Mouse (Mus musculus): ENCODE data around the gene Sema4b. TPM values are rescaled to one million over a fixed set of nuclear protein-coding genes. Genes with fewer than 3 reads are reported as not detected.

Sema4b gene
- polyA plus RNA-seq, 1 experiment from 2014 or later, result 19.7 TPM

- no peak for DNase-seq (ENCODE audit: low spot score)
- Histone ChIP-seq H3K9ac (no peak overlapping the region), H3K36me3 (replicated peaks; ENCODE audit: control insufficient read depth, insufficient read depth) (no peaks in the 10 kb centered on the region), H3K9me3 (ENCODE audit: control insufficient read depth, low read length) (no peaks in the 10 kb centered on the region), H3K27me3 (ENCODE audit: control insufficient read depth, insufficient read depth, low read length) (no peaks in the 10 kb centered on the region), H3K4me1 (replicated peaks; ENCODE audit: control insufficient read depth, insufficient read depth, low read length) (peaks cover 26% of the 10 kb centered on the region), H3K4me2 (replicated peaks) (no peak overlapping the region), H3K4me3 (replicated peaks; ENCODE audit: low read length) (no peak overlapping the region), H3K27ac (no peak overlapping the region)
- no peak for ATAC-seq (ENCODE audit: low FRiP score)
- WGBS, result 86% methylated on average over 1 of the region's 1 CpGs
These were observed 3.2 kb upstream of the Sema4b start for GRCm38 (mm10) chr7:80183466-80183865.

- ATAC-seq (ENCODE audit: low FRiP score), result no peak
- H3K9ac ChIP-seq, result no peak overlapping the region
- WGBS, result 35% methylated on average over 5 of the region's 5 CpGs
These were observed 2.7 kb upstream of the Sema4b start for GRCm38 (mm10) chr7:80183969-80184368.

GRCm38 (mm10) chr7:80184551-80184950, 2.1 kb upstream of the Sema4b start:
- WGBS, result 40% methylated on average over 4 of the region's 4 CpGs
- H3K9me3 ChIP-seq (ENCODE audit: control insufficient read depth, low read length), result no peaks in the 10 kb centered on the region
- no peak for DNase-seq (ENCODE audit: low spot score)
- no peak overlapping the region for H3K4me3 ChIP-seq (replicated peaks; ENCODE audit: low read length)
- H3K4me2 ChIP-seq (replicated peaks), result no peak overlapping the region
- H3K36me3 ChIP-seq (replicated peaks; ENCODE audit: control insufficient read depth, insufficient read depth), result no peaks in the 10 kb centered on the region
- no peak overlapping the region for H3K9ac ChIP-seq
- peaks cover 37% of the 10 kb centered on the region for H3K4me1 ChIP-seq (replicated peaks; ENCODE audit: control insufficient read depth, insufficient read depth, low read length)
- ATAC-seq (ENCODE audit: low FRiP score), result no peak
- H3K27ac ChIP-seq, result no peak overlapping the region
- H3K27me3 ChIP-seq (ENCODE audit: control insufficient read depth, insufficient read depth, low read length), result no peaks in the 10 kb centered on the region

More at GRCm38 (mm10) chr7:80183969-80184368, 2.7 kb upstream of the Sema4b start:
- Histone ChIP-seq H3K27ac (no peak overlapping the region), H3K4me2 (replicated peaks) (no peak overlapping the region), H3K27me3 (ENCODE audit: control insufficient read depth, insufficient read depth, low read length) (no peaks in the 10 kb centered on the region), H3K9me3 (ENCODE audit: control insufficient read depth, low read length) (no peaks in the 10 kb centered on the region), H3K4me1 (replicated peaks; ENCODE audit: control insufficient read depth, insufficient read depth, low read length) (peaks cover 31% of the 10 kb centered on the region), H3K36me3 (replicated peaks; ENCODE audit: control insufficient read depth, insufficient read depth) (no peaks in the 10 kb centered on the region), H3K4me3 (replicated peaks; ENCODE audit: low read length) (no peak overlapping the region)
- DNase-seq (ENCODE audit: low spot score), result no peak

GRCm38 (mm10) chr7:80184968-80185367, 1.7 kb upstream of the Sema4b start:
- H3K9me3 ChIP-seq (ENCODE audit: control insufficient read depth, low read length), result no peaks in the 10 kb centered on the region
- no peak for ATAC-seq (ENCODE audit: low FRiP score)
- H3K4me1 ChIP-seq (replicated peaks; ENCODE audit: control insufficient read depth, insufficient read depth, low read length), result peaks cover 41% of the 10 kb centered on the region
- H3K4me3 ChIP-seq (replicated peaks; ENCODE audit: low read length), result no peak overlapping the region
- 54% methylated on average over 6 of the region's 6 CpGs for WGBS
- no peak overlapping the region for H3K9ac ChIP-seq
- H3K4me2 ChIP-seq (replicated peaks), result no peak overlapping the region
- no peak overlapping the region for H3K27ac ChIP-seq
- no peaks in the 10 kb centered on the region for H3K27me3 ChIP-seq (ENCODE audit: control insufficient read depth, insufficient read depth, low read length)
- DNase-seq (ENCODE audit: low spot score), result no peak
- H3K36me3 ChIP-seq (replicated peaks; ENCODE audit: control insufficient read depth, insufficient read depth), result no peaks in the 10 kb centered on the region

- H3K4me1 ChIP-seq (replicated peaks; ENCODE audit: control insufficient read depth, insufficient read depth, low read length), result peaks cover 41% of the 10 kb centered on the region
- DNase-seq (ENCODE audit: low spot score), result no peak
- H3K9ac ChIP-seq, result no peak overlapping the region; the same call in 1 of the 2 replicates
These were observed 620 bp upstream of the Sema4b start for GRCm38 (mm10) chr7:80186021-80186420.

GRCm38 (mm10) chr7:80187501-80187900, 860 bp downstream of the Sema4b start:
- Histone ChIP-seq H3K27ac (peak overlapping the region; percentile 81), H3K9me3 (ENCODE audit: control insufficient read depth, low read length) (no peaks in the 10 kb centered on the region), H3K36me3 (replicated peaks; ENCODE audit: control insufficient read depth, insufficient read depth) (no peaks in the 10 kb centered on the region), H3K4me1 (replicated peaks; ENCODE audit: control insufficient read depth, insufficient read depth, low read length) (peaks cover 55% of the 10 kb centered on the region), H3K4me3 (replicated peaks; ENCODE audit: low read length) (peak overlapping the region; percentile 57), H3K27me3 (ENCODE audit: control insufficient read depth, insufficient read depth, low read length) (no peaks in the 10 kb centered on the region), H3K4me2 (replicated peaks) (peak overlapping the region; percentile 77), H3K9ac (peak overlapping the region; percentile 64)
- WGBS, result 44% methylated on average over 12 of the region's 12 CpGs
- DNase-seq (ENCODE audit: low spot score) (no peak), ATAC-seq (ENCODE audit: low FRiP score) (no peak)

More at GRCm38 (mm10) chr7:80186021-80186420, 620 bp upstream of the Sema4b start:
- Histone ChIP-seq H3K27ac (no peak overlapping the region), H3K36me3 (replicated peaks; ENCODE audit: control insufficient read depth, insufficient read depth) (no peaks in the 10 kb centered on the region), H3K4me3 (replicated peaks; ENCODE audit: low read length) (0 out of 2 replicates have a peak overlapping the region, but pooled peaks have one; percentile 57), H3K9me3 (ENCODE audit: control insufficient read depth, low read length) (no peaks in the 10 kb centered on the region), H3K27me3 (ENCODE audit: control insufficient read depth, insufficient read depth, low read length) (no peaks in the 10 kb centered on the region), H3K4me2 (replicated peaks) (peak overlapping the region; percentile 77)
- 22% methylated on average over 8 of the region's 8 CpGs for WGBS
- ATAC-seq (ENCODE audit: low FRiP score), result no peak

GRCm38 (mm10) chr7:80188579-80189125, 2.0 kb downstream of the Sema4b start:
- H3K4me1 ChIP-seq (replicated peaks; ENCODE audit: control insufficient read depth, insufficient read depth, low read length), result peaks cover 62% of the 10 kb centered on the region
- WGBS, result 64% methylated on average over 2 of the region's 2 CpGs
- H3K4me3 ChIP-seq (replicated peaks; ENCODE audit: low read length), result no peak overlapping the region
- peak overlapping the region; percentile 64 for H3K27ac ChIP-seq
- H3K4me2 ChIP-seq (replicated peaks), result no peak overlapping the region
- H3K27me3 ChIP-seq (ENCODE audit: control insufficient read depth, insufficient read depth, low read length), result no peaks in the 10 kb centered on the region
- no peak overlapping the region for H3K9ac ChIP-seq
- DNase-seq (ENCODE audit: low spot score) (no peak), ATAC-seq (ENCODE audit: low FRiP score) (no peak)
- no peaks in the 10 kb centered on the region for H3K9me3 ChIP-seq (ENCODE audit: control insufficient read depth, low read length)
- H3K36me3 ChIP-seq (replicated peaks; ENCODE audit: control insufficient read depth, insufficient read depth), result no peaks in the 10 kb centered on the region

- ATAC-seq (ENCODE audit: low FRiP score) (no peak), DNase-seq (ENCODE audit: low spot score) (no peak)
- H3K4me3 ChIP-seq (replicated peaks; ENCODE audit: low read length), result no peak overlapping the region
- WGBS, result 42% methylated on average over 11 of the region's 11 CpGs
- H3K4me2 ChIP-seq (replicated peaks), result no peak overlapping the region
- H3K36me3 ChIP-seq (replicated peaks; ENCODE audit: control insufficient read depth, insufficient read depth), result no peaks in the 10 kb centered on the region
- H3K9ac ChIP-seq, result no peak overlapping the region
- no peaks in the 10 kb centered on the region for H3K9me3 ChIP-seq (ENCODE audit: control insufficient read depth, low read length)
- no peaks in the 10 kb centered on the region for H3K27me3 ChIP-seq (ENCODE audit: control insufficient read depth, insufficient read depth, low read length)
- H3K27ac ChIP-seq, result peak overlapping the region; percentile 64
- peaks cover 69% of the 10 kb centered on the region for H3K4me1 ChIP-seq (replicated peaks; ENCODE audit: control insufficient read depth, insufficient read depth, low read length)
These were observed 2.7 kb downstream of the Sema4b start for GRCm38 (mm10) chr7:80189147-80189933.

- H3K36me3 ChIP-seq (replicated peaks; ENCODE audit: control insufficient read depth, insufficient read depth), result no peaks in the 10 kb centered on the region
- H3K27ac ChIP-seq, result peak overlapping the region; percentile 74; the same call in 1 of the 2 replicates
- no peak overlapping the region for H3K4me3 ChIP-seq (replicated peaks; ENCODE audit: low read length)
- H3K9ac ChIP-seq, result no peak overlapping the region
- H3K27me3 ChIP-seq (ENCODE audit: control insufficient read depth, insufficient read depth, low read length), result no peaks in the 10 kb centered on the region
- no peak for DNase-seq (ENCODE audit: low spot score)
- no peak overlapping the region for H3K4me2 ChIP-seq (replicated peaks)
- 52% methylated on average over 5 of the region's 5 CpGs for WGBS
- ATAC-seq (ENCODE audit: low FRiP score), result no peak
- H3K4me1 ChIP-seq (replicated peaks; ENCODE audit: control insufficient read depth, insufficient read depth, low read length), result peaks cover 68% of the 10 kb centered on the region
- H3K9me3 ChIP-seq (ENCODE audit: control insufficient read depth, low read length), result no peaks in the 10 kb centered on the region
These were observed 4.8 kb downstream of the Sema4b start for GRCm38 (mm10) chr7:80191455-80191854.
